Mouse (Mus musculus): ENCODE measurements around the gene Trcg1.

GRCm38 (mm10) chr9:57296277-57296676, 59.9 kb downstream of the Trcg1 start:
- no peak for TF ChIP-seq CTCF (IDR thresholded peaks at IDR 0.05; ENCODE audit: low read depth, low read length)
- no peak for TF ChIP-seq POLR2A (IDR thresholded peaks at IDR 0.05; ENCODE audit: extremely low read depth, insufficient read depth, low read length)
